Mouse (Mus musculus) ES-E14 (cell line): ENCODE measurements around the gene Mprip.

Experiments used
- CHD2 ChIP-seq: IDR thresholded peaks from 2 replicates; pipeline ENCODE4 v1.6.1; 2014; ENCODE audit warnings: mild to moderate bottlenecking, low read depth, low read length, inconsistent platforms
- HCFC1 ChIP-seq: IDR thresholded peaks from 2 replicates; pipeline ENCODE4 v1.6.1; 2012; ENCODE audit warnings: low read length, inconsistent platforms, borderline replicate concordance; ENCODE audit not compliant: insufficient read depth
- MAFK ChIP-seq: IDR thresholded peaks from 2 replicates; pipeline ENCODE4 v1.6.1; 2014; ENCODE audit warnings: mild to moderate bottlenecking, low read depth, low read length, inconsistent platforms; ENCODE audit not compliant: insufficient read depth
- ZC3H11A ChIP-seq: IDR thresholded peaks from 2 replicates; pipeline ENCODE4 v1.6.1; 2012; ENCODE audit warnings: low read depth, mild to moderate bottlenecking, inconsistent platforms, low read length, borderline replicate concordance
- ZNF384 ChIP-seq: IDR thresholded peaks from 2 replicates; pipeline ENCODE4 v1.6.1; 2012; ENCODE audit warnings: low read depth, low read length, inconsistent platforms

- TF ChIP-seq ZNF384, result no peak
- TF ChIP-seq ZC3H11A, result no peak
- TF ChIP-seq MAFK, result no peak
- TF ChIP-seq CHD2, result no peak
- TF ChIP-seq HCFC1, result no peak
These were observed 160.5 kb downstream of the Mprip start for GRCm38 (mm10) chr11:59821625-59822024.
